Mouse (Mus musculus) ES-E14 (cell line): ENCODE measurements around the gene Chd3.

Experiments
- CHD2 ChIP-seq: IDR thresholded peaks from 2 replicates; pipeline ENCODE4 v1.6.1; 2014; ENCODE audit warnings: mild to moderate bottlenecking, low read depth, low read length, inconsistent platforms
- HCFC1 ChIP-seq: IDR thresholded peaks from 2 replicates; pipeline ENCODE4 v1.6.1; 2012; ENCODE audit warnings: low read length, inconsistent platforms, borderline replicate concordance; ENCODE audit not compliant: insufficient read depth

DNA sequence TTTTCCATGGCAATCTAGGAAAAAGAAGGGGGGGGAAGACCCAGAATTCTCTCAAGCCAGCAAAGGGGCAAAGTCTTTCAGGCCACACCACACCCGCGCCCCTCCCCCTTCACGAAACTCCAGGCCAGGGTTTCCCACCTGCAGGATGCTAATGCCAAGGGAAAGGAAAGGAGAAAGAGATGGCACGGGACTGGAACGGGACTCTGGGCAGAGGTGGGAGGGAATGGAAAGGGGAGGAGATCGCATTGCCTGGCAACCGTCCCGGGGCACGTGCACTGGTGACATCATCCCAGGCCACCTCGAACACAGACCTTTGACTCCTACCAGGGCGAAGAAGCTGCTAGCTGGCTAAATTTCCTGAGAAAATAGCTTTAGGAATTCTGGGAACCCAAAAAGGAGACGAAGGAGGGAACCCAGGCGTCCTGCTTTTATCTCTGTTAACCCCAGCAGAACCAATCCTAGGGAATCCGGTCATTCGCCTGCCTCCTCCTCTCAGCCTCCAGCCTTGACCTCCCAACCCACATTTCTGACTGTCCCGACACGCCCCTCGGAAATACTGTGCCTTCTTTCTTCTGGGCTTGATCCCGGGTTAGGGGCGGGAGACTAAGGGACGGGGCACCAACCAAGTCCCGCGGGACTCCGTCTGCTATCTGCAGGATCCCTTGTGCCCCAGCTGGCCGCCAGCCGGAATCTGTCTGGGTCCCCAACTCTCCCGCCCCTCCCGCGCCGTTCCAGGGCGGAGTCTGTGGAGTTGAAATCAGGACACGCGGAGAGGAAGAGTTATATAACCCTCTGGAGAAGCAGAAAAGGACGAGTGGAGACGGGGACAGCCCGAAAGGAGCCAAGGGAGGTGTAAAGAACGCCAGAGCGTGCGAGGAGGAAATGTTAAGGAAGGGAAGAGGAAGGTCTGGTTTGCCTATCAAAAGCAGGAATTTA is 48.5 kb upstream of the Chd3 start:
- peak; percentile 82 for TF ChIP-seq CHD2
- TF ChIP-seq HCFC1 = peak; percentile 65
